Mouse (Mus musculus): Measurements from ENCODE around the gene Wipi2. TPM values are rescaled to one million over a fixed set of nuclear protein-coding genes. Genes with fewer than 3 reads are reported as not detected.

Wipi2 gene
- polyA plus RNA-seq, 1 experiment from 2014 or later: 18.6 TPM

GRCm38 (mm10) chr5:142660656-142661434, 33.3 kb downstream of the Wipi2 start:
- ATAC-seq: no peak
- Histone ChIP-seq H3K36me3 (replicated peaks; ENCODE audit: insufficient read depth, low read length) (peaks cover 93% of the 10 kb centered on the region), H3K9ac (replicated peaks) (no peak overlapping the region), H3K27ac (ENCODE audit: low read depth) (no peak overlapping the region), H3K4me3 (ENCODE audit: low read depth, low read length) (no peak overlapping the region), H3K4me1 (ENCODE audit: insufficient read depth) (no peaks in the 10 kb centered on the region), H3K9me3 (ENCODE audit: low read length) (no peaks in the 10 kb centered on the region), H3K4me2 (ENCODE audit: low read depth, low read length) (no peak overlapping the region), H3K27me3 (ENCODE audit: insufficient read depth, low read length) (no peaks in the 10 kb centered on the region)
- WGBS (ENCODE audit: insufficient replicate concordance): 87% methylated on average over 7 of the region's 7 CpGs
- TF ChIP-seq CTCF (IDR thresholded peaks at IDR 0.05; ENCODE audit: low read depth) (no peak), EP300 (IDR thresholded peaks at IDR 0.05; ENCODE audit: low read depth) (no peak)
- no peak for DNase-seq

- Histone ChIP-seq H3K36me3 (replicated peaks; ENCODE audit: insufficient read depth, low read length) (peaks cover 68% of the 10 kb centered on the region), H3K4me3 (ENCODE audit: low read depth, low read length) (no peak overlapping the region), H3K9me3 (ENCODE audit: low read length) (no peaks in the 10 kb centered on the region), H3K9ac (replicated peaks) (no peak overlapping the region), H3K4me1 (ENCODE audit: insufficient read depth) (no peaks in the 10 kb centered on the region), H3K27me3 (ENCODE audit: insufficient read depth, low read length) (no peaks in the 10 kb centered on the region), H3K4me2 (ENCODE audit: low read depth, low read length) (no peak overlapping the region), H3K27ac (ENCODE audit: low read depth) (no peak overlapping the region)
- TF ChIP-seq EP300 (IDR thresholded peaks at IDR 0.05; ENCODE audit: low read depth) (no peak), CTCF (IDR thresholded peaks at IDR 0.05; ENCODE audit: low read depth) (no peak)
- DNase-seq: no peak
- no peak for ATAC-seq
- 72% methylated on average over 3 of the region's 3 CpGs for WGBS (ENCODE audit: insufficient replicate concordance)
Observed at GRCm38 (mm10) chr5:142667921-142668320, 40.4 kb downstream of the Wipi2 start.

GRCm38 (mm10) chr5:142668556-142669263, 41.2 kb downstream of the Wipi2 start:
- H3K27me3 ChIP-seq (ENCODE audit: insufficient read depth, low read length): no peaks in the 10 kb centered on the region
- ATAC-seq (no peak), DNase-seq (no peak)
- no peak overlapping the region for H3K27ac ChIP-seq (ENCODE audit: low read depth)
- no peaks in the 10 kb centered on the region for H3K4me1 ChIP-seq (ENCODE audit: insufficient read depth)
- no peak overlapping the region for H3K4me3 ChIP-seq (ENCODE audit: low read depth, low read length)
- WGBS (ENCODE audit: insufficient replicate concordance): 85% methylated on average over 11 of the region's 11 CpGs
- H3K9me3 ChIP-seq (ENCODE audit: low read length): no peaks in the 10 kb centered on the region
- TF ChIP-seq CTCF (IDR thresholded peaks at IDR 0.05; ENCODE audit: low read depth) (no peak), EP300 (IDR thresholded peaks at IDR 0.05; ENCODE audit: low read depth) (no peak)
- no peak overlapping the region for H3K9ac ChIP-seq (replicated peaks)
- peaks cover 62% of the 10 kb centered on the region for H3K36me3 ChIP-seq (replicated peaks; ENCODE audit: insufficient read depth, low read length)
- no peak overlapping the region for H3K4me2 ChIP-seq (ENCODE audit: low read depth, low read length)

GRCm38 (mm10) chr5:142669726-142670125, 42.2 kb downstream of the Wipi2 start:
- Histone ChIP-seq H3K27ac (ENCODE audit: low read depth) (no peak overlapping the region), H3K4me3 (ENCODE audit: low read depth, low read length) (no peak overlapping the region), H3K4me1 (ENCODE audit: insufficient read depth) (no peaks in the 10 kb centered on the region), H3K9me3 (ENCODE audit: low read length) (no peaks in the 10 kb centered on the region), H3K4me2 (ENCODE audit: low read depth, low read length) (no peak overlapping the region), H3K27me3 (ENCODE audit: insufficient read depth, low read length) (no peaks in the 10 kb centered on the region), H3K36me3 (replicated peaks; ENCODE audit: insufficient read depth, low read length) (peaks cover 52% of the 10 kb centered on the region), H3K9ac (replicated peaks) (no peak overlapping the region)
- 85% methylated on average over 7 of the region's 7 CpGs for WGBS (ENCODE audit: insufficient replicate concordance)
- 0 out of 2 replicates have a peak, but pooled peaks have one; percentile 17 for TF ChIP-seq CTCF (IDR thresholded peaks at IDR 0.05; ENCODE audit: low read depth)
- no peak for TF ChIP-seq EP300 (IDR thresholded peaks at IDR 0.05; ENCODE audit: low read depth)
- DNase-seq (no peak), ATAC-seq (no peak)

- no peaks in the 10 kb centered on the region for H3K27me3 ChIP-seq (ENCODE audit: insufficient read depth, low read length)
- H3K4me3 ChIP-seq (ENCODE audit: low read depth, low read length): no peak overlapping the region
- H3K9ac ChIP-seq (replicated peaks): no peak overlapping the region
- no peak overlapping the region for H3K4me2 ChIP-seq (ENCODE audit: low read depth, low read length)
- no peak for DNase-seq
- no peaks in the 10 kb centered on the region for H3K9me3 ChIP-seq (ENCODE audit: low read length)
- H3K27ac ChIP-seq (ENCODE audit: low read depth): no peak overlapping the region
- no peak for ATAC-seq
- peaks cover 19% of the 10 kb centered on the region for H3K36me3 ChIP-seq (replicated peaks; ENCODE audit: insufficient read depth, low read length)
- no peaks in the 10 kb centered on the region for H3K4me1 ChIP-seq (ENCODE audit: insufficient read depth)
- 32% methylated on average over 5 of the region's 5 CpGs for WGBS (ENCODE audit: insufficient replicate concordance)
- TF ChIP-seq CTCF (IDR thresholded peaks at IDR 0.05; ENCODE audit: low read depth) (peak; percentile 54), EP300 (IDR thresholded peaks at IDR 0.05; ENCODE audit: low read depth) (no peak)
Observed at GRCm38 (mm10) chr5:142673082-142673481, 45.6 kb downstream of the Wipi2 start.

GRCm38 (mm10) chr5:142678141-142678571, 50.7 kb downstream of the Wipi2 start:
- H3K27ac ChIP-seq (ENCODE audit: low read depth): no peak overlapping the region
- no peak overlapping the region for H3K4me2 ChIP-seq (ENCODE audit: low read depth, low read length)
- DNase-seq (no peak), ATAC-seq (peak; percentile 33; the same call in 1 of the 2 replicates)
- H3K27me3 ChIP-seq (ENCODE audit: insufficient read depth, low read length): no peaks in the 10 kb centered on the region
- no peak overlapping the region for H3K9ac ChIP-seq (replicated peaks)
- no peaks in the 10 kb centered on the region for H3K4me1 ChIP-seq (ENCODE audit: insufficient read depth)
- H3K36me3 ChIP-seq (replicated peaks; ENCODE audit: insufficient read depth, low read length): no peaks in the 10 kb centered on the region
- TF ChIP-seq EP300 (IDR thresholded peaks at IDR 0.05; ENCODE audit: low read depth): no peak
- no peak for TF ChIP-seq CTCF (IDR thresholded peaks at IDR 0.05; ENCODE audit: low read depth)
- H3K4me3 ChIP-seq (ENCODE audit: low read depth, low read length): no peak overlapping the region
- WGBS (ENCODE audit: insufficient replicate concordance): 39% methylated on average over 7 of the region's 7 CpGs
- peaks cover 1% of the 10 kb centered on the region; the same call in 1 of the 2 replicates for H3K9me3 ChIP-seq (ENCODE audit: low read length)

Measured in liver, postnatal 0 days (tissue).